Mouse (Mus musculus): ENCODE data around the gene Ggta1.

GRCm38 (mm10) chr2:35367629-35368028 is 95.4 kb downstream of the Ggta1 start, which contains the start of gene 4930568D16Rik:
- TF ChIP-seq POLR2A (IDR thresholded peaks at IDR 0.05; ENCODE audit: extremely low read depth, insufficient read depth, low read length) = no peak
- no peak for TF ChIP-seq CTCF (IDR thresholded peaks at IDR 0.05; ENCODE audit: low read depth, low read length)
